Mouse (Mus musculus) heart, embryonic 12.5 days (tissue): ENCODE results near the gene Usp27x. TPM values are rescaled to one million over a fixed set of nuclear protein-coding genes. Genes with fewer than 3 reads are reported as not detected.

Experiments
- ATAC-seq: fragments of 200-750 bp; cut with Nextera tagmentation; 2 replicates; pipeline ENCODE4 v1.8.0; 2017; ENCODE audit warnings: moderate TSS enrichment, moderate library complexity; ENCODE audit not compliant: insufficient number of reproducible peaks, low FRiP score
- H3K27ac ChIP-seq: fragments of 300-500 bp; sonication (generic); 2 replicates; pipeline ENCODE4 v1.5.1; 2016; ENCODE audit warnings: mild to moderate bottlenecking, moderate library complexity; ENCODE audit not compliant: poor library complexity, severe bottlenecking
- H3K27me3 ChIP-seq: fragments of 300-500 bp; sonication (generic); replicated peaks from 2 replicates; pipeline ENCODE4 v1.6.1; 2016; ENCODE audit warnings: mild to moderate bottlenecking, moderate library complexity
- H3K36me3 ChIP-seq: fragments of 300-500 bp; sonication (generic); 2 replicates; pipeline ENCODE4 v1.6.1; 2016; ENCODE audit warnings: mild to moderate bottlenecking, moderate library complexity
- H3K4me1 ChIP-seq: fragments of 300-500 bp; sonication (generic); replicated peaks from 2 replicates; pipeline ENCODE4 v1.6.1; 2016; ENCODE audit warnings: mild to moderate bottlenecking
- H3K4me2 ChIP-seq: fragments of 300-500 bp; sonication (generic); 2 replicates; pipeline ENCODE4 v1.6.1; 2016; ENCODE audit warnings: mild to moderate bottlenecking, moderate library complexity
- H3K4me3 ChIP-seq: fragments of 300-500 bp; sonication (generic); 2 replicates; pipeline ENCODE4 v1.5.1; 2016; ENCODE audit warnings: mild to moderate bottlenecking
- H3K9ac ChIP-seq: fragments of 300-500 bp; sonication (generic); 2 replicates; pipeline ENCODE4 v1.6.1; 2016; ENCODE audit warnings: mild to moderate bottlenecking, moderate library complexity
- H3K9me3 ChIP-seq: fragments of 300-500 bp; sonication (generic); replicated peaks from 2 replicates; pipeline ENCODE4 v1.6.1; 2016; ENCODE audit warnings: mild to moderate bottlenecking, moderate library complexity
- WGBS: fragments of 180-500 bp; shearing (Covaris S2); methylation state at CpG from one replicate; pipeline ENCODE4 v1.1.7; 2016; 5-methylcytosine and 5-hydroxymethylcytosine counted together
- polyA plus RNA-seq: library from polyadenylated mRNA; unstranded; fragments of >200 nt; fragmentation: Nextera tagmentation; extraction: Ambion mirVana; gene quantifications from 2 replicates; pipeline ENCODE4 v1.2.1, GENCODE M21; 2016

Usp27x gene
- 1.1 and 1.2 TPM in 2 replicates for polyA plus RNA-seq

DNA sequence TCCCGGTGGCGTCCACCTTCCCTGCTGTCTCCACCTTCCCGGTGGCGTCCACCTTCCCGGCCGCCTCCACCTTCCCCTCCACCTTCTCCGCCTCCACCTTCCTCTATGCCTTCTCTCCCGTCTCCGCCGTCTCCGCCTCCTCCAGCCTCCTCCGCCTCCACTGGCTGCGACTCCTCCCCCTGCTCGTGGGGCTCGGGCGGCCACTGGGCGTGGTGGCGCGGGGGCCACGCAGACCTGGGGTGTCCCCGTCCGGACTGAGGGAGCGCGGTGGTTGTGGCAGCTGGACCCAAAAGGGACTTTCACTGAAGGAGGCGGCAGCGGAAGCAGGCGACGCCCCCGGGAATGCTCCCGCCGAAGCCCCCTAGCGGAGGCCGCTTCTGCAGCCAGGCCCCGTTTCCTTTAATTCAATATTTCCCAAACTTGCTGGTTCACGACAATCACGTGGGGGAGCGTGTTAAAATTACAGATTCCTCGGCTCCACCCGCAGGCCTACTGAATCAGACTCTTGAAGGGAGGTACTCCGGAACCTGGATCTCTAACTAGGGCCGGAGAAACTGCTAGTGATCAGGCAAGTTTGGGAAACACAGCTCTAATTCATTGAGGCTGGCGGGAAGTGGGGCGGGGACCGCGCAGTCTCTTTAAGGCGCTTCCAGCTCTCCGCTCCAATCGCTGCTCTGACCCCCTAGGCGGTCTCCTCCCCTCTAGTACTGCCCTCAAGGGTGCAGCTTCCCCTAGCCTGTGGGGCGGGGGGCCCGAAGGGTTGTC lies at the start of gene Usp27x:
Gene Usp27x (minus strand): TSS at position 115 of the 765 bp plus-strand sequence.
- Histone ChIP-seq H3K4me2 (peak within 1 kb of the TSS; percentile 93), H3K4me3 (peak within 1 kb of the TSS; percentile 57), H3K9ac (peak within 1 kb of the TSS; percentile 73), H3K4me1 (peaks cover 21% of the 10 kb centered on the region), H3K36me3 (no peaks in the 10 kb centered on the region; the same call in 1 of the 2 replicates), H3K27ac (peak within 1 kb of the TSS; percentile 85), H3K9me3 (no peaks in the 10 kb centered on the region), H3K27me3 (no peaks in the 10 kb centered on the region)
- peak; percentile 86 for ATAC-seq
- 15% methylated on average over 51 of the region's 51 CpGs for WGBS

GRCm38 (mm10) chrX:7422691-7423111 lies 47.1 kb upstream of the Usp27x start:
- Histone ChIP-seq H3K27ac (peak overlapping the region; percentile 21; the same call in 1 of the 2 replicates), H3K9ac (peak overlapping the region; percentile 69), H3K36me3 (no peaks in the 10 kb centered on the region), H3K27me3 (no peaks in the 10 kb centered on the region), H3K4me2 (peak overlapping the region; percentile 70), H3K9me3 (no peaks in the 10 kb centered on the region), H3K4me3 (peak overlapping the region; percentile 59), H3K4me1 (no peaks in the 10 kb centered on the region)
- peak; percentile 59; the same call in 1 of the 2 replicates for ATAC-seq
- WGBS, result 17% methylated on average over 26 of the region's 26 CpGs

- Histone ChIP-seq H3K36me3 (no peaks in the 10 kb centered on the region), H3K9ac (peak overlapping the region; percentile 69), H3K4me3 (peak overlapping the region; percentile 59), H3K9me3 (no peaks in the 10 kb centered on the region), H3K4me2 (peak overlapping the region; percentile 70), H3K27me3 (no peaks in the 10 kb centered on the region), H3K27ac (no peak overlapping the region), H3K4me1 (no peaks in the 10 kb centered on the region)
- 61% methylated on average over 6 of the region's 6 CpGs for WGBS
- no peak for ATAC-seq
Observed at GRCm38 (mm10) chrX:7422166-7422565, 46.5 kb upstream of the Usp27x start.

GRCm38 (mm10) chrX:7421016-7421415 lies 45.4 kb upstream of the Usp27x start:
- H3K4me2 ChIP-seq, result no peak overlapping the region
- no peaks in the 10 kb centered on the region for H3K27me3 ChIP-seq

GRCm38 (mm10) chrX:7416178-7416871 lies 40.7 kb upstream of the Usp27x start:
- H3K4me3 ChIP-seq, result no peak overlapping the region
- whole genome bisulfite sequencing, result 34% methylated on average over 12 of the region's 12 CpGs
- H3K27ac ChIP-seq, result peak overlapping the region; percentile 27; the same call in 1 of the 2 replicates
- no peak overlapping the region for H3K9ac ChIP-seq
- H3K36me3 ChIP-seq, result no peaks in the 10 kb centered on the region
- H3K9me3 ChIP-seq, result no peaks in the 10 kb centered on the region
- H3K4me1 ChIP-seq, result 0 out of 2 replicates have a peak, but pooled peaks cover 4% of the 10 kb centered on the region
- no peaks in the 10 kb centered on the region for H3K27me3 ChIP-seq
- ATAC-seq, result no peak
- H3K4me2 ChIP-seq, result peak overlapping the region; percentile 16; the same call in 1 of the 2 replicates

More at GRCm38 (mm10) chrX:7421016-7421415, 45.4 kb upstream of the Usp27x start:
- H3K36me3 ChIP-seq, result no peaks in the 10 kb centered on the region
- 28% methylated on average over 3 of the region's 3 CpGs for WGBS
- no peak overlapping the region for H3K4me3 ChIP-seq
- 0 out of 2 replicates have a peak, but pooled peaks cover 4% of the 10 kb centered on the region for H3K4me1 ChIP-seq
- no peak overlapping the region for H3K27ac ChIP-seq
- H3K9me3 ChIP-seq, result no peaks in the 10 kb centered on the region
- no peak overlapping the region for H3K9ac ChIP-seq
- ATAC-seq, result peak; percentile 48; the same call in 1 of the 2 replicates

DNA sequence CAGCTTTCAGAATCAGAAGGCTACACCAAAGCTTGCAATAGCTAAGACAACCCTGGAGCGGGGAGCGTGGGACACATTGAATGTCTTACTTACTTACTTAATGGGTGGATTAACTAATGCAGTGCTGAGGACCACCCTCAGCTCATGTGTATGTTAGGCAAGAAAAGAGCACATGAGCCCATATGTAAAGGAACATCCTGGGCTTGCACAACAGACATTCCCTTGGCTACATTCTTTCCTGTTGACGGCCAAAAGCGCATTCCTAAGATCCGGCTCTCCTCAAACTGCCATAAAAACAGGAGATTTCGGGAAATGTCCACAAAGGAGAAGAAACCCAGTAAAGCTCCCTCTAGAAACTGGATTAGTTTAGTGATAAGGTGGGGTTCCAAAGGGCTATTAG lies 39.7 kb upstream of the Usp27x start:
- Histone ChIP-seq H3K4me1 (0 out of 2 replicates have a peak, but pooled peaks cover 4% of the 10 kb centered on the region), H3K9me3 (no peaks in the 10 kb centered on the region), H3K27ac (no peak overlapping the region), H3K4me2 (no peak overlapping the region), H3K4me3 (no peak overlapping the region), H3K36me3 (no peaks in the 10 kb centered on the region), H3K9ac (no peak overlapping the region), H3K27me3 (no peaks in the 10 kb centered on the region)
- 52% methylated on average over 6 of the region's 6 CpGs for WGBS
- ATAC-seq, result no peak

DNA sequence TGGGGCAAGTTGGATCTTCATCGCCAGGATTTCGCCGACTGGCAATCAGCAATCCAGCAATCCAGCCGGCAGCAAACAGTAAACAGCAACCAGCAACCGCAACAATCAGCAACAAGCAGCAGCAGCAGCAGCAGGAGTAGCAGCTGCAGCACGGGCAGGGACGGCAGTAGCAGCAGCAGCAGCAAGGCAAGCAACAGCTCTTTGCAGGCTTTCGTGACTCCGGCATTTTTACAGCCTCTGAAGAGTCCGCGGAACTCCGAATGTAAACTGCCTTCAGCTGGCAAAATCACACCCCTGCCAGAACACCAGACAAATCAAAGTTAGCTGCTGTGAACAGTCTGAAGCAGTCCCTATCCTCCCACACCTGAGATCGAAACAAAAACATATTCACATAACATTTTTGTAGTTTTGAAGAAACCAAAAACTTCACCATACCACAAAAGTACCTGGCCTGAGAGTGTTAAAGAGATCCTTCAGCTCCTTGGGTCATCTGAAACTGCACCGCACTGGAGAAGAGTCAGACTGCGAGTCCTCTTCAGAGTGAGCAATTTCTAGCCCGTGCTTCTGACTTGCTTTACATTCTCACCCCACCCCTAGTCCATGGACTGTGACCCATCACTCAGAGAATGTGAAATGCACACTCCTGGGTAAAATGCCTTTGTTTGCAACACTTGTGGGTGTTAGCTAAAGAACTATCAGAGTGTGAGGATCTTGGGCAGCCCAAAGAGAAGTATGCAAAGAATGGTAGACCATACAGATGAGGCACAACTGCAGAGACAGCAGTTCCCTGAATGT lies 36.8 kb upstream of the Usp27x start:
- H3K9ac ChIP-seq, result no peak overlapping the region

GRCm38 (mm10) chrX:7376586-7376985 lies 956 bp upstream of the Usp27x start:
- peak overlapping the region; percentile 93 for H3K4me2 ChIP-seq
- no peaks in the 10 kb centered on the region; the same call in 1 of the 2 replicates for H3K36me3 ChIP-seq
- peak overlapping the region; percentile 57 for H3K4me3 ChIP-seq
- peaks cover 21% of the 10 kb centered on the region for H3K4me1 ChIP-seq
- WGBS, result 28% methylated on average over 4 of the region's 4 CpGs
- no peaks in the 10 kb centered on the region for H3K9me3 ChIP-seq
- peak overlapping the region; percentile 73 for H3K9ac ChIP-seq
- no peaks in the 10 kb centered on the region for H3K27me3 ChIP-seq
- peak overlapping the region; percentile 85 for H3K27ac ChIP-seq
- ATAC-seq, result 0 out of 2 replicates have a peak, but pooled peaks have one; percentile 68

More for the DNA sequence above, 36.8 kb upstream of the Usp27x start:
- Histone ChIP-seq H3K36me3 (no peaks in the 10 kb centered on the region), H3K9me3 (no peaks in the 10 kb centered on the region), H3K4me3 (peak overlapping the region; percentile 17; the same call in 1 of the 2 replicates), H3K4me2 (peak overlapping the region; percentile 39), H3K4me1 (0 out of 2 replicates have a peak, but pooled peaks cover 4% of the 10 kb centered on the region), H3K27ac (no peak overlapping the region), H3K27me3 (no peaks in the 10 kb centered on the region)
- ATAC-seq, result no peak
- WGBS, result 68% methylated on average over 16 of the region's 16 CpGs

- peak; percentile 23; the same call in 1 of the 2 replicates for ATAC-seq
Observed at GRCm38 (mm10) chrX:7375322-7375715, 311 bp downstream of the Usp27x start.

GRCm38 (mm10) chrX:7325455-7325854 lies 50.2 kb downstream of the Usp27x start:
- H3K4me1 ChIP-seq, result no peaks in the 10 kb centered on the region
- H3K36me3 ChIP-seq, result no peaks in the 10 kb centered on the region
- no peak overlapping the region for H3K4me3 ChIP-seq
- no peak overlapping the region for H3K9ac ChIP-seq
- ATAC-seq, result no peak
- H3K4me2 ChIP-seq, result no peak overlapping the region
- H3K27ac ChIP-seq, result no peak overlapping the region
- H3K9me3 ChIP-seq, result no peaks in the 10 kb centered on the region
- 35% methylated on average over 2 of the region's 2 CpGs for WGBS
- no peaks in the 10 kb centered on the region for H3K27me3 ChIP-seq

More at GRCm38 (mm10) chrX:7375322-7375715, 311 bp downstream of the Usp27x start:
- Histone ChIP-seq H3K4me3 (peak overlapping the region; percentile 57), H3K27me3 (no peaks in the 10 kb centered on the region), H3K36me3 (no peaks in the 10 kb centered on the region; the same call in 1 of the 2 replicates), H3K9ac (peak overlapping the region; percentile 73), H3K4me1 (peaks cover 21% of the 10 kb centered on the region), H3K9me3 (no peaks in the 10 kb centered on the region), H3K4me2 (peak overlapping the region; percentile 93), H3K27ac (peak overlapping the region; percentile 85)
- 25% methylated on average over 35 of the region's 40 CpGs for WGBS
